Mouse (Mus musculus): ENCODE results near the gene Itpr2.

Itpr2 gene

DNA sequence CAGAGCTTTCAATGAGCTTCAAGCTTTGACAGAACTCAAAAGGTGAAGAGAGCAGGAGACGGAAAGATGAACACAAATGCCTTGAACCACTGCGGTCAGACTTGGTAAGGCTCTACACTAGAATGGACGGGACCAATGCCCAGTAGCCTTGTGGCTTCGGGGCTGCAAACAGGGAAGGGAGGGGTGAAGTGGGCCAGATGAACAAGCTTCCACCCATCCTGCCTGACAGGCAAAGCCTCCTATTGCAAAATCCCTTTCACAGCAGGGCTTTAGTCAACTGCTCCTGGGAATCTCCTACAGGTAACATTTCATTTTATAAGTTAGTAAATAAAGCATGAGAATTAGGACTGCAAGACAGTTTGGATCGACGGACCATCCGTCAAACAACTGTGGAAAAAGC lies 70.2 kb downstream of the Itpr2 start:
- in situ Hi-C loops (cut with MboI, MseI): no loop called here

DNA sequence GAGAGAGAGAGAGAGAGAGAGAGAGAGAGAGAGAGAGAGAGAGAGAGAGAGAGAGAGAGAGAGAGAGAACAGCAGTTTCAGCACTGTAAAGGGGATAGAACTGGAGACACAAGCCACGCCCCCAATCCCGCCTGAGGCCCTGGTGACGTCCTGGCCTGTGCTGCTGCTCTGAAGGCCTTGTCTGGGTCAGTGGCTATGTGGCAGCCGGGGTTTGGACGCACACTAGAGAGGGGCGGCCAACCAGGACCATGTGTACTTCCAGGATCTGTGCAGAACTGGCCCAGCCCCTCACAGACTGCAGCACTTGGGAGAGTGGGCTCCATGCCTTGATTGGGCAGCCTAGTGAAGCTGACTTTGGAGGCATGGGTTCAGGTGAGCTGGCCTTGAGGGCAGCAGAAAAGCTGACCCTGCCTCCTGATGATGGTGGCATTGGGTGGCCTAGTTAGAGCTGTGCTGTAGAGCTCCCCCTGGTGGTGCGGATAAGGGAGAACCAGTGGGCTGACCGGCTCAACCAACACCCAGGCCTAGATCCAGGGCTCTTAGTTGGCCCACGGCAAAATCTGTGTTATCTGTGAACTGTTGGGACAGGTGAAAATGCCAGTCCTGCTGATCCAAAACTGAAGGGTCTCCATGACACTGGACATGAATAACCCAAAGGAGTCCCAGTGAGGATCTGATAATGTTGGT lies 72.2 kb downstream of the Itpr2 start:
- in situ Hi-C loops (cut with MboI, MseI): no loop called here

DNA sequence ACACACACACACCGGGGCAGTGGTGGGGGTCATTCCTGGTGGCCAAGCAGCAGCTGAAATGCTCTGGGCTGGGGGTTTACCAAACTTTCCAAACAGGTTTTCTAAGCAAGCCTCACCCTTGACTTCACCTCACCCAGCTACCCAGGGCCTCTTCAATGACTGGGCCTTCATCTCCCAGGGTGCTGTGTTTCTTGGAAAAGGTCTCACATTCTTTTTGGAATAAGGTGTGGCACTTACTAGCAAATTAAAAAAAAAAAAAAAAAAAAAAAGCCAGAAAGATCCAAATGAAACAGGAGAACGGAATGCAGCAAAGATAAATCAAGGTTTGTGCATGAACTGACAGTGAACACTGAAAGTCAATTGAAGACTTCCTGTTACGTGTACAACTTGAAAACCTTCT lies 77.2 kb downstream of the Itpr2 start:
- in situ Hi-C loops (cut with MboI, MseI): no loop called here

DNA sequence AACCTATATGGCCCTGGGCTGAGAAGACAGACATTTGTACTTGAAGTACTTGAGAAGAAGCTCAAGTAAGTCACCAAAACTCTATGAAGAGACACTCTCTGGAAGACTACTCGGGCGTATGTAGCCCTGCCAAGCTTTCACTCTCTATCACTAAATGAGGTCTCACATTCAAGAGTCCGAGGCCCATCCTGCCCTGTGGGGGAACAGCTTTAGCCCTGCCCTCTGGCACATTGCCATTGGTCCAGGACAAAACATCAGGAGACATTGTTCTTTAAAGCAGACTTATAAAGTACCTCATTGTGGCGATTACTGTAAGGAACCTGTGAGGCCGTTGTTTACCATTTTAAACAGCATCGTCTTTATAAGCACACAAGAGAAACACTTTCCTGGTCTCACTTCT lies 77.7 kb downstream of the Itpr2 start:
- in situ Hi-C loops (cut with MboI, MseI): no loop called here

DNA sequence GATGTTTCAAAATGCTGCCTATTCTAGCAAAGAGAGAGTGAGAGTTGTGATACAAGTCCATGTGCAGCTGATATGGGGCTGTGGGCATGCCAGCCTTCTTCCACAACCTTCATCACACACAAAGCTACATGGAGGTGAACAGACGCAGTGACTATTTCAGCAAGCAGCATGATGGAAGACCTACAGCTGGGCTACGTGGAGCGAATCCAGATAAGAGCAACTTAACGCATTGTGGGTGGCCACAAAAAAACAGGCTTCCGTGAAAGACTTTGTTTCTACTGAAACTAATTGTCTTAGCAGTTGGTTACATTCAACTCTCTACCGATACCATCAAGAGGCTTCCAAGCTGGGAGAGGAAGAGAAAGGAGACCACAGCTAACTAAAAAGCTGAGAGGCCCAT lies 81.3 kb downstream of the Itpr2 start:
- in situ Hi-C loops (cut with MboI, MseI): no loop called here

DNA sequence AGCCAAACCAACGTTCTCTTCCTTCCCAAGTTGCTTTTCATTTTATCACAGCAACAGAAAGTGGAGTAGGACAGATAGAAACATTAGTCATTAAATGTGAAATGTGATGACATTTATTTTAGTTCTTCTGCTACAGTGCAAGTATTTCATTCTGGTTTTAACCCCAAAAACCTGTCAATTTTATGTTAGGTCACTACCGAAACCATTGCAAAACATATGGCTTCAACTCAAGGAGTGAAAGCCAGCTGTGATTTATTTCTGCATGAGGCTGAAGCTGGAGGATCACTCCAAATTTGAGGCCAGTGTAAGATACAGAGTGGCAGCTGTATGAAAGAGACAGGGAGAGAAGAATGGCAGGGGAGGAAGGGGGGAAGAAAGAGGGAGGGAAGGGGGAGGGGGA lies 85.6 kb downstream of the Itpr2 start:
- in situ Hi-C loops (cut with MboI, MseI): loop anchor here in 1 of 2 experiments (5.0 kb wide), 1 partner anchor 341 kb away; no protein-coding TSS in a partner anchor

DNA sequence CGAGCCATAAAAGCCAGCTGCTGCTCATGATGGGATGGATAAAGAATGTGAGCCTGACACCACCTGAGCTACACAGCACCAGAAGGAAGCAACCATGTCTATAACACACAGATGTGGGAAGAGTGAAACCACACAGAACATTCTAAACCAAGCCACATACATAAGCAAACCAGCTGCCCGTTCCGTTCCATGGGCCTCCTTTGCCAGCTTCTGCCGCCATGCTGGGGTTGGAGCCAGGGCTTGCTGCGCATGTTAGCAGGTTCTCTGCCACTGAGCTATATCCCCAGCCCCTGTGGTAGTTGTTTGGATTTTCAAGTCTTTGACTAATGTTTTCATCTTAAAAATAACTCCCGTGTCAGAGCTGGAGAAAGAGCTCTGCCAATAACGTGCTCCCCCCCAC lies 87.9 kb downstream of the Itpr2 start:
- in situ Hi-C loops (cut with MboI, MseI): no loop called here

DNA sequence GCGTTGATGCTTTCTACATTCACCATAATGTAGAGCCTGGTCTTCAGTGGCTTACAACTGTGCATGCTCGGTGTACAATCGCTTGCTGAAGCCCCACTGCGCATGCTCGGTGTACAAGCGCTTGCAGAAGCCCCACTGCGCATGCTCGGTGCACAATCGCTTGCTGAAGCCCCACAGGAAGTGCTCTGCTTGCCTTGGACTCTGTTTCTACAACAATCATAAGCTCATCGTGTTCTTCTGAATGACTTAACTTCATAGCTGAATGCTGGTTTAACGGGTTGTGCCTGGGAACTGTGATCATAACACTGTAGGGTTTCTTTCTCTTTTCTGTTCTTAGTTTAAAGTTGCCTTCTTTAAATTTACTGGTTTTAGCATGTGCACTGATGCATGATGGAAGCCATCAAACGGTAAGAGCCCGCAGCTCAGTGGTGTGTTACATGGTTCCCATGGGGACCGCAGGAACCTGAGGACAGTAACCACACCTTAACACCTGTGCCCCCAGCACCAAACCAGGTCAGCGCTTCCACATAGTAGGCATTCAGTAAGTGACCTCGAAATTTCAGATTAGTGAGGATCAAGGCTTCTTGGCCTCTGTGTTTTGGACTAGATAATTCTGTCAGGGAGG lies 90.5 kb downstream of the Itpr2 start:
- in situ Hi-C loops (cut with MboI, MseI): no loop called here

DNA sequence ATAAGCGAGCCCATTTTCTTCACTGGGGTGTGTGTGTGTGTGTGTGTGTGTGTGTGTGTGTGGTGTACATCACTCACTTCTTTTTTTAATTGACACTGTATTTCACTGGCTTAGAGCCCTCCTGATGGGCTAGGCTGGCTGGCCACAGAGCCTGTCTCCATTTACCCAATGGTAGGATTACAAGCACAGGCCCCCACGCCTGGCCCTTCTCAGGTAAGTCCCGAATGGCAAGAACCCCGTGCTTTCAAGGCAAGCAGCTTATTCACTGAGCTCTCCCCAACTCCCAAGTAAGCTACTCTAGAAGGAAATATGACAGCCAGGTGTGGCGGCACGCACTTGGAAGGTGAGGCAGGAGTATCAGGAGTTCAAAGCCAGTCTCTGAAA lies 91.6 kb downstream of the Itpr2 start:
- in situ Hi-C loops (cut with MboI, MseI): no loop called here

DNA sequence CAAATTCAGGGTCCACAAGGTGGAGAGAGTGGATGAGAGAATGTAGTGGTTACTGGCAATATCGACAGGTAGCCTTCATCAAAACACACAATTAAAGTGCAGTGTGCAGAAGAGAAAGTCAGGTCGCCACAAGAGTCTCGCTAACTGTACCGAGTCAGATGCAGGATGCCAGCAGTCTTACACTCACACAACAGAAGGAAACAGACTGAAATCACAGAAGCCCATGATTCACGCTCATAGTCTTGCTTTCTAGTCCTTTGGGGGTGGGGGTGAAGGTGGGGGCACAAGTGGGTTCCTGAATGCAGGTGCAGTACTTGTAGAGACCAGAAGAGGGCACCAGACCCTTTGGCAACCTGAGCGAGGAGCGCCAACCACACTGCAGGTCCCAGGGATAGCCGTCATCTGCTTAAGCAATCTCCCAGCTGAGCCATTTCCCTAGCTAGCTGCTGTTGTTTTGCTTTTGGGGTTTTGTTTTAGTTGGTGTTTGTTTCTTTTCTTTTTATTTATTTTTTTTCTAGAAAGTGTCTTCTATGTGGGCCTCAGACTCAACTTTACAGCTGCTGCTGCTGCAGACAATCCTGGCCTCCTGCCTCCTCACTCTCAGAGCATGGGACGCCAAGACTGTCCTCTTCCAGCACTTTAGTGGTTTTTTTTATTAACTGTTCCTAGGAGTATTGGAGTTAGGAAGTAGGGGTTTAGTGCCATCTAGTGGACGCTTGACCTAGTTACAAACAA lies 92.2 kb downstream of the Itpr2 start:
- in situ Hi-C loops (cut with MboI, MseI): loop anchor here in 1 of 2 experiments (10.0 kb wide), 1 partner anchor 395 kb away; no protein-coding TSS in a partner anchor

DNA sequence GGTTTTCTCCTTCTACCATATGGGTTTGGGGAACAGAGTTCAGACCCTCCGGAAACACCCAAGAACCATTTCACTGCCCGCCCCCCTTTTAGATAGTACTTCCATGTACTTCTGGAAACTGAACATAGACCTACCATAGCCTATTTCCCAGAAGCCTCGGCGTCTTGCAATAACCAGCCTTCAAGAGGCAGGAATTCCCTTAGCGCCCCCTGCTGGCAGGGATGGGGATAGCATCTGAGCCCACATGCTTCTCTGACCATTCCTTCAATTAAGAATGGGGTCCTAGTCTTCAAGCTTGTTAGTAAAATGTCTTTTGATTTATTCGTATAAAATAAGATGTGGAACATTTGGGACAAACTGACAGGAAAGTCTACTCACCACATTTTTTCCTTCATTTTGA lies 96.6 kb downstream of the Itpr2 start:
- in situ Hi-C loops (cut with MboI, MseI): loop anchor here in 1 of 2 experiments (10.0 kb wide), 1 partner anchor 391 kb away; no protein-coding TSS in a partner anchor

DNA sequence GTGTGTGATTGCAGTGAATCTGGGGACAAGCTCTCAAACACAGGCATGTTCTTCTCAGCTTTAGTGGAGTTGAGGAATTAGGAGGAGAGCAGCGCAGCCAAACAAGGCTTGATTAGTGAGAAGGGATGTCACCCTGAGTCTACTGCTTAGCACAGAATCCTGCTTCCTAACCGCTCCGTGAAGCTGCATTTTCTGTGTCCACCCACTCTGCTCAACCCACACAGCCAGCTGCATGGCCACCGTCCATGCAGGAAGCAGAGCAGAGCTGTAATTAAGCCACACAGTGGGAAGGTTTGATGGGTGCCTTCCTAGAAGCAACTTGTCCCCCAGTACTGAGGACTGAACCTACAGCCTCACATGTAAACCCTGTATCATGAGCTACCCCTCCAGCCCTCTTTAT lies 97.1 kb downstream of the Itpr2 start:
- in situ Hi-C loops (cut with MboI, MseI): loop anchor here in 1 of 2 experiments (10.0 kb wide), 1 partner anchor 390 kb away; no protein-coding TSS in a partner anchor

DNA sequence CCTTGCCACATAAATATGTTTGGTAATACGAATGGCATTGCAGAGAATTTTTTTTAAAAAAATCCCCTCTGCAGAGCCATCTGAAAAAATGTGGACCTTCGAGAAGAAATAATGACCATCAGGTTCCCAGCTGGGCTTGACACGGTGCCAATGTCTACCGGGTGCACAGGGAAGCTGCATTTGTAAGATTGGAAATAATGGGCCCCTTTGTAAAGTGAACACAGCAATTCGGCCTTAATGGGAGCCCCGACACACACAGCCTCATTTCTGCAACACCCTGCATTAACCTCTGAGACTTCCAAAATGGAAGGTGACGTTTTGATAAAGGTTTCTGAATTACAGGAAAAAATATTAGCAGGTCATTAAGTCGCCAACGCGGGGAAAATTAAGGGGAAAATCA lies 97.9 kb downstream of the Itpr2 start:
- in situ Hi-C loops (cut with MboI, MseI): loop anchor here in 1 of 2 experiments (10.0 kb wide), 1 partner anchor 389 kb away; no protein-coding TSS in a partner anchor

DNA sequence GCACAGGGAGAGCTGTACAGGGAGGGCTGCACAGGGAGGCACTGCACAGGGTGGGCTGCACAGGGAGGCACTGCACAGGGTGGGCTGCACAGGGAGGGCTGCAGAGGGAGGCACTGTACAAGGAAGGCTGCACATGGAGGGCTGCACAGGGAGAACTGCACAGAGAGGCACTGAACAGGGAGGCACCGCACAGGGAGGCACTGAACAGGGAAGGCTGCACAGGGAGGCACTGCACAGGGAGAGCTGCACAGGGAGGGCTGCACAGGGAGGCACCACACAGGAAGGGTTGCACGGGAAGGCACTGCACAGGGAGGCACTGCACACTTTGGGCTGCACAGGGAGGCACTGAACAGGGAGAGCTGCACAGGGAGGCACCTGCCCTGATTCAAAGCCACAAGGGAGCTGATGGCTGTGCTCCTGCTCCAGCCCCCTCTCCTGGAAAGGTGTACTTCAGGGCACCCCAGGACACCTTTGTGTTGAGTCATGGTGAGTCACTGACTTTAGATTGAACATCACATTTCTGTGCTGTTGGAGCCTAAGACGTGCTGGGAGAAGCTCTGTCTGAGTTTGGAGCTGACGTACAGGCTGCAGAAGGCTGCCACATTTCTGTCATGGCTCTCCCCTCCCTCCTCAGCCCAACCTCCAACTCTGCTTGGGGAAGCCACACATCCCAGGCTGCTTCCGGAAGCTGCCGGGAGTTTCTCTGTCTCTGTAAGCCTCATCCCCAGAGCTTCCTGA lies 98.9 kb downstream of the Itpr2 start:
- in situ Hi-C loops (cut with MboI, MseI): loop anchor here in 1 of 2 experiments (10.0 kb wide), 1 partner anchor 388 kb away; no protein-coding TSS in a partner anchor

DNA sequence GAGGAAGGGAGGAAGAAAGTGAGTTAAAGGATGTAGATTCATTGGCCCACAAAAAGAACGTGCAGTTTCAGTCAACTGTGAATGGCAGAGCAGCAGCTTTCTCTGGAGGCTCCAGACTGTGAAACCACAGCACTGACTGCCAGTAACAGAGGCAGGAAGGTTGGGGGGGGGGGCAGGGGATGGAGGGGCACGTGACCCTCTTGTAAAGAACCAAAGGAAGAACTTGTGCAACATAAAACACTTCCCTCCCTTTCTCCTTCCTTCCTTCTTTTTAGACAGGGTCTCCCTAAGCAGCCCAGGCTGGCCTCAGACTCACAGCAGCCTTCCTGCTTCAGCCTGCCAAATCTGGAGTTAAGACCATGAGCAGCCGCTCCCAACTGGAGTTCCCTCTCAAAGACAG lies 104.2 kb downstream of the Itpr2 start:
- in situ Hi-C loops (cut with MboI, MseI): no loop called here

DNA sequence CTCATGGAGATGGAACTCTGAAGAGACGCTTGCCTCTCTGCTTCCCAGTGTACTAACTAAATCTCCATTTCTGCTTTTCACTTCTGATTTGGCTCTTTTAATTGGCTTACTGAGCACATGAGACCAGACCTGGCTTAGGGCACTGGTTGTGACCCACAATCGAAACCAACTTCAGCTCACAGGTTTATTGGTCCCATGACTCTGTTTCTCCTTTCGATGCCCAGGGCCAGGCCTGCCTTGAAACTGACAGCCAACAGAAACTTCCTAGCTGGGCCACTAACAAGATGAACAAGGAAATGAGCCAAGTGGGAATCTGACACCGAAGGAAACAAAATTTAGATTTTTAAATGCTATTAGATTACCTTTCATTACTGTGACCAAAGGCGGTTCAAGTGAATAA lies 105.8 kb downstream of the Itpr2 start:
- in situ Hi-C loops (cut with MboI, MseI): no loop called here

DNA sequence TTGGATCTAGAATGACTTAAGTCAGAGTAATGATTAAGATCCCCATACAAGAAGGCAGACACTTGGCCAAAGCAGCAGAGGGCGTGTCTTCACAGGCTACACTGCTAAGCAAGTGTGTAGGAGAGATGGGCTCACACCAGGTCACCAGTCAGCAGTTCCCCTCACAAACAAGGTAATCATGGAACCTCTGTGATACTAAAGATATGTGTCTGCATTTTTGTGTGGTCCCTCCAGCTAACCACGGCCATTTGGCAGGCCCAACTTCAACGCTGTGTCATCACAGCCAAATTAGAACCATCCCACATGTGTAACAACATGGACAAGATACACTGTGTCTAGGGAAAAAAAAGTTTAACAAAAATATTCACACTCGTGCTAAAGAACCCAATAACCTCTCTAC lies 106.4 kb downstream of the Itpr2 start:
- in situ Hi-C loops (cut with MboI, MseI): no loop called here

DNA sequence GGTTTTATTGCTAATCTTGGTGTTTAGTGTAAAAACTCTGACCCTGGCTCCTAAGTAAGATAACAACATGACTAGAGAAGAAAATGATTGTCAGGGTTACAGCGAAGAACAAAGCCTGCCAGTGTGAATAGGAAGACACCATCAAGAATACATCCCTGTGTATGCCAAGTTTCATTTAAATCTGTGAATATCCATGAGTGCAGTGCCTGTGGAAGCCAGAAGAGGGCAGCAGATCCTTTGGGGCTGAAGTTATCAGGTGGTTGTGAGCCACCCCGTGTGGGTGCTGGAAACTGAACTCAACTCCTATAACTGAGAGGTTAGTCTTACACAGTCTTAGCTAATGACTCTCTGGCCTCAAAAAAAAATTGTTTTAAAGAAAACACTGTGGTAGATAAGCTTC lies 109.8 kb downstream of the Itpr2 start:
- in situ Hi-C loops (cut with MboI, MseI): no loop called here

DNA sequence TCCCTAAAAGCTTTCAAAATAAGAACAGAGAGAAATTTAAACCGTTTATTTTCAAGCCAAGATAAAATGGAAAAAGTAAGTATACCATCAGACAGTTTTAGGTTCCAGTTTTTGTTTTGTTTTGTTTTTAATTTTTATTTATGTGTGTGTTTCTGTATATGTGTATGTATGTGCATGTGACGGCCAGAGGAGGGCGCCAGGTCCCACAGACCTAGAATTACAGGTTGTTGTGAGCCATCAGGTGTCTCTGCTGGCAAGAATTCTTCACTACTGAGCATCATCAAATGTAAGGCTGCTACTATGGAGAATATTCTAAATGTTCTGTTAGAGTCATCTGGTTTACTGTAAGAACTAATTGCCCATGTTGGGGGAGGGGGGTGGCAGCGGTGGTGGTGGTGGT lies 111.9 kb downstream of the Itpr2 start:
- in situ Hi-C loops (cut with MboI, MseI): no loop called here

DNA sequence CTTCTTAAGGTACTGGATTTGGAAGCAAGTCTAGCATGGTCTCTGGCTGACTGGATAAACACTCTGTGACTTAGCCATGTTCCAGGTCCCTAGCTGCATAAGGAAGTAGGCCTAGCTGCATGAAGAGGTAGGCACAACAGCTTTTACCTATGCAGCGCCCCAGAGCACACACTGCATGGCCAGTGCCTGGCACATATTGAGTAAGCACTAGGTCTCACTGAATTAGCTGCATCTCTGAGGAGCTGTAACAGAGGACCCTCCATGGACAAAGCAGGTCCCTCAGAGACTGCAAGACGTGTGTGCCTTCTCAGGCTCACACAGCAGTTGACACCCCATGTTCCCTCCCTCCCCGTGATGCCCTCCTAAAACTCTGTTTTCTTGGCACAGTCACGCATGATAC lies 114.0 kb downstream of the Itpr2 start:
- in situ Hi-C loops (cut with MboI, MseI): loop anchor here in 1 of 2 experiments (10.0 kb wide), 1 partner anchor 1407 kb away; no protein-coding TSS in a partner anchor

DNA sequence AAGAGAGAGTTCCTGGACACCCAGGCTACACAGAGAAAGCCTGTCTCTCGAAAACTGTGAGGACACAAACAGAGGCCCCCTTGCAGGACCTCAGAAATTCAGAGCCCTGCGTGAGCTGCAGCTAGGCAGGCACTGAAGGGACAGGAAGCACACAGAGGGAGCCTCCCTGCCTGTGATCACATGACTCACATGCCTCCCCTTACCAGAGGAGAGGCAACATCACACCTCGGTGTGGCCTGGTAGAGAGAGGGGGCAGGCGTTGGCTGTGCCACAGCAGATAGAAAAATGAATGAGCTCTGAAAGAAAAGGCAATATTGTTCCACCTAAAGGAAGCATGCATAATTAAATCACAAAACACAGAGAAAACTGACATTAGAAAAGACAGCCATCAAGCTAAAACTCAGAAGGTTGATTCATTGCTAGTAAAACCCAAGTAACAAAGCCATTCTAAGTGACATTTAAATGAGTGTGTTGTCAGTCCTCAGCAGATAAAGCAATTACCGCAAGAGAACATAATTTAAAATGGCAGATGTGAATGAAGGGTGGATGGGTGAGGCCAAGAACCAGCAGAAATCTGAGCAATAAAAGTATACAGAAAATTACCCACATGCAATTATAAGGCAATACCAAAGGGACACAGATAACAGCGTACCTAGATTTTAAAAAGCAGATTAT lies 114.8 kb downstream of the Itpr2 start:
- in situ Hi-C loops (cut with MboI, MseI): loop anchor here in 1 of 2 experiments (10.0 kb wide), 1 partner anchor 1408 kb away; no protein-coding TSS in a partner anchor
